In the genomic region with DNA sequence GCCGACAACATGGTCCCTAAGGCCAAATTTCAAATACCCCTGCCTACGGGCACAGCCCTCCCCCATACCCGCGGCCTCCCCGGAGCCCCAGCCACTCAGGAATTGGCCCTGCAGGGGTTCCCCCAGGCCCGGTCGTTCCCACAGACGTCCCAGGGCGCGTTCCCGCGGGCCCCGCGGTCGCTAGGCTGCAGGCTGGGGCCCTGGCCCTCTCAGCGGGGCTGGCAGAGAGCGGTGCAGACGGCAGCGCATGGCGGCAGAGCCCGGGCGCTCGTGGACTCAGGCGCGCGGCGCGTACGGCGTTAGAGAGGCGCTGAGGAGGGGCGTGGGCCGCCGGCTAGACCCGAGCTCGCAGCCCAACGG, we compare ENCODE assay signal across 8 mouse cellular contexts. TPM values are rescaled to one million over a fixed set of nuclear protein-coding genes. Genes with fewer than 3 reads are reported as not detected.
DNase-seq lines count a peak whose midpoint lies in the region; ATAC-seq and TF ChIP-seq lines count a peak whose summit lies in the region.

No protein-coding gene starts in this region.

- peak overlapping the region; percentile 78 for H3K9ac ChIP-seq in embryonic facial prominence, embryonic 13.5 days
- peak overlapping the region; percentile 74 for H3K9ac ChIP-seq in neural tube, embryonic 15.5 days (replicated peaks)

- no peaks in the 10 kb centered on the region for H3K36me3 ChIP-seq in embryonic facial prominence, embryonic 13.5 days
- no peaks in the 10 kb centered on the region for H3K36me3 ChIP-seq in neural tube, embryonic 15.5 days

- TF ChIP-seq CTCF in layer of hippocampus, adult 2 months (conservative IDR thresholded peaks at IDR 0.05): no peak
- TF ChIP-seq CTCF in brain, embryonic 14.5 days (IDR thresholded peaks at IDR 0.05; ENCODE audit: borderline replicate concordance, extremely low read depth, insufficient read depth, insufficient read length): no peak

- no peak for TF ChIP-seq POLR2A in brain, embryonic 14.5 days (IDR thresholded peaks at IDR 0.05; ENCODE audit: borderline replicate concordance, extremely low read depth, insufficient read depth, insufficient read length, poor library complexity, severe bottlenecking)

- intact Hi-C loops in left cerebral cortex, postnatal 36 days (cut with DNase I): no loop called here

- H3K4me3 ChIP-seq in layer of hippocampus, adult 2 months: peak overlapping the region; percentile 72
- H3K4me3 ChIP-seq in embryonic facial prominence, embryonic 13.5 days: peak overlapping the region; percentile 65
- peak overlapping the region; percentile 67 for H3K4me3 ChIP-seq in neural tube, embryonic 15.5 days (replicated peaks)

- under 1% methylated on average over 36 of the region's 37 CpGs for WGBS in embryonic facial prominence, embryonic 13.5 days
- 0% methylated on average over 36 of the region's 37 CpGs for WGBS in neural tube, embryonic 15.5 days

- peak overlapping the region; percentile 98 for H3K4me2 ChIP-seq in embryonic facial prominence, embryonic 13.5 days
- H3K4me2 ChIP-seq in neural tube, embryonic 15.5 days: peak overlapping the region; percentile 92

- no peaks in the 10 kb centered on the region for H3K9me3 ChIP-seq in embryonic facial prominence, embryonic 13.5 days
- no peaks in the 10 kb centered on the region for H3K9me3 ChIP-seq in neural tube, embryonic 15.5 days (replicated peaks)

- ATAC-seq in embryonic facial prominence, embryonic 13.5 days (ENCODE audit: insufficient number of reproducible peaks, insufficient read depth, low FRiP score, low TSS enrichment, low read depth): peak; percentile 45; the same call in 1 of the 2 replicates
- peak; percentile 73 for ATAC-seq in neural tube, embryonic 15.5 days (ENCODE audit: low FRiP score)

- peaks cover 23% of the 10 kb centered on the region; the same call in 1 of the 2 replicates for H3K4me1 ChIP-seq in embryonic facial prominence, embryonic 13.5 days
- peaks cover 43% of the 10 kb centered on the region for H3K4me1 ChIP-seq in neural tube, embryonic 15.5 days

- peak overlapping the region; percentile 95 for H3K27ac ChIP-seq in layer of hippocampus, adult 2 months
- H3K27ac ChIP-seq in embryonic facial prominence, embryonic 13.5 days: no peak overlapping the region
- H3K27ac ChIP-seq in neural tube, embryonic 15.5 days (replicated peaks): peak overlapping the region; percentile 88

- peaks cover 92% of the 10 kb centered on the region for H3K27me3 ChIP-seq in embryonic facial prominence, embryonic 13.5 days
- peaks cover 46% of the 10 kb centered on the region for H3K27me3 ChIP-seq in neural tube, embryonic 15.5 days (replicated peaks)

- DNase-seq in layer of hippocampus, adult 2 months (ENCODE audit: low spot score in 2 of 2): peak in 1 of 2 experiments; percentile 52
- no peak for DNase-seq in layer of hippocampus, adult 8-10 months (ENCODE audit: low spot score in 2 of 2)
- peak; percentile 46 for DNase-seq in brain, embryonic 14.5 days (ENCODE audit: low read depth)
- peak; percentile 63 to 75 for DNase-seq in left cerebral cortex, postnatal 36 days (ENCODE audit: low spot score in 2 of 2)
- no peak for DNase-seq in thymus, postnatal 14 days
- DNase-seq in B cell, adult 2 months: no peak

RNA-seq across cellular contexts. Expression of a gene that starts 0.4 kb away (rescaled TPM):
- total RNA-seq in layer of hippocampus, adult 2 months (2021): 1 to 10 TPM; 3.2 to 4.5 TPM
- total RNA-seq in layer of hippocampus, adult 8-10 months (2022): 1 to 10 TPM; 2.7 to 3.9 (median 3.4) TPM
- 2.3 and 3.7 TPM in 2 replicates for polyA plus RNA-seq in brain, embryonic 14.5 days (2012; rRNA removed)
- 0.36 and 0.45 TPM in 2 replicates for polyA plus RNA-seq in embryonic facial prominence, embryonic 13.5 days (2015; fragmentation: Nextera tagmentation; extraction: Ambion mirVana)
- total RNA-seq in left cerebral cortex, postnatal 36 days (2021): 1 to 10 TPM; 2.9 to 4.6 TPM
- polyA plus RNA-seq in neural tube, embryonic 15.5 days (2015; fragmentation: Nextera tagmentation; extraction: Ambion mirVana): 4.0 and 5.3 TPM in 2 replicates

RNA-seq across cellular contexts. Expression of a gene that starts 4.9 kb away (rescaled TPM):
- total RNA-seq in layer of hippocampus, adult 2 months (2021): 10 to 100 TPM; 13.1 to 16.8 TPM
- 10 to 100 TPM in 3 of 4 experiments, 1 to 10 TPM in 1; 9.4 to 15.9 (median 12.6) TPM for total RNA-seq in layer of hippocampus, adult 8-10 months (2022)
- polyA plus RNA-seq in brain, embryonic 14.5 days (2012; rRNA removed): 16.1 and 18.1 TPM in 2 replicates
- polyA plus RNA-seq in embryonic facial prominence, embryonic 13.5 days (2015; fragmentation: Nextera tagmentation; extraction: Ambion mirVana): 2.2 and 3.0 TPM in 2 replicates
- total RNA-seq in left cerebral cortex, postnatal 36 days (2021): 10 to 100 TPM; 11.7 to 14.4 TPM
- polyA plus RNA-seq in neural tube, embryonic 15.5 days (2015; fragmentation: Nextera tagmentation; extraction: Ambion mirVana): 2.8 and 3.2 TPM in 2 replicates

RNA-seq across cellular contexts. Expression of a gene that starts 36.2 kb away (rescaled TPM):
- 1 to 10 TPM; 2.5 to 2.7 TPM for total RNA-seq in layer of hippocampus, adult 2 months (2021)
- 1 to 10 TPM; 1.9 to 4.7 (median 3.0) TPM for total RNA-seq in layer of hippocampus, adult 8-10 months (2022)
- polyA plus RNA-seq in brain, embryonic 14.5 days (2012; rRNA removed): 11.8 and 15.5 TPM in 2 replicates
- 30.9 and 39.0 TPM in 2 replicates for polyA plus RNA-seq in embryonic facial prominence, embryonic 13.5 days (2015; fragmentation: Nextera tagmentation; extraction: Ambion mirVana)
- total RNA-seq in left cerebral cortex, postnatal 36 days (2021): 1 to 10 TPM; 3.4 to 3.8 TPM
- 2.7 and 3.8 TPM in 2 replicates for polyA plus RNA-seq in neural tube, embryonic 15.5 days (2015; fragmentation: Nextera tagmentation; extraction: Ambion mirVana)

RNA-seq across cellular contexts. Expression of a gene that starts 58.2 kb away (rescaled TPM):
- total RNA-seq in layer of hippocampus, adult 2 months (2021): 1 to 10 TPM; 2.2 to 2.6 TPM
- 1 to 10 TPM in 3 of 4 experiments, under 1 TPM in 1; 0.73 to 2.6 (median 1.6) TPM for total RNA-seq in layer of hippocampus, adult 8-10 months (2022)
- 3.2 and 3.9 TPM in 2 replicates for polyA plus RNA-seq in brain, embryonic 14.5 days (2012; rRNA removed)
- 0.14 and 0.39 TPM in 2 replicates for polyA plus RNA-seq in embryonic facial prominence, embryonic 13.5 days (2015; fragmentation: Nextera tagmentation; extraction: Ambion mirVana)
- total RNA-seq in left cerebral cortex, postnatal 36 days (2021): 1 to 10 TPM; 1.3 to 2.2 TPM
- 0.35 and 0.40 TPM in 2 replicates for polyA plus RNA-seq in neural tube, embryonic 15.5 days (2015; fragmentation: Nextera tagmentation; extraction: Ambion mirVana)

Comparison
In these comparisons a context has a peak if more than half of its experiments do, and no peak if none do; other contexts are left out.
1. DNase-seq: peak in brain, embryonic 14.5 days (single experiment) and left cerebral cortex, postnatal 36 days (2 of 2); none in layer of hippocampus, adult 8-10 months (0 of 2), thymus, postnatal 14 days (single experiment) and B cell, adult 2 months (0 of 2).
2. Peak in every context shown above with its lines, with median percentiles within 50 percentile points of each other: H3K4me3 ChIP-seq.